Mouse (Mus musculus) hindbrain, postnatal 0 days (tissue): ENCODE data around the gene Atp6v1b1. TPM values are rescaled to one million over a fixed set of nuclear protein-coding genes. Genes with fewer than 3 reads are reported as not detected.

ENCODE experiments used
- ATAC-seq: fragments of 200-750 bp; cut with Nextera tagmentation; 2 replicates; pipeline ENCODE4 v1.8.0; 2017; ENCODE audit warnings: mild to moderate bottlenecking, moderate TSS enrichment, moderate library complexity
- DNase-seq: peaks from one replicate; pipeline ENCODE4 v3.0.0-alpha.2; 2015; ENCODE audit warnings: low spot score
- H3K27ac ChIP-seq: fragments of 300-500 bp; sonication (generic); 2 replicates; pipeline ENCODE4 v1.5.1; 2014; ENCODE audit warnings: mild to moderate bottlenecking
- H3K27me3 ChIP-seq: fragments of 300-500 bp; sonication (generic); 2 replicates; pipeline ENCODE4 v1.6.1; 2014; ENCODE audit warnings: low read length, mixed read lengths; ENCODE audit not compliant: insufficient read depth
- H3K36me3 ChIP-seq: fragments of 300-500 bp; sonication (generic); 2 replicates; pipeline ENCODE4 v1.6.1; 2014; ENCODE audit warnings: low read length, mixed read lengths; ENCODE audit not compliant: insufficient read depth
- H3K4me1 ChIP-seq: fragments of 300-500 bp; sonication (generic); 2 replicates; pipeline ENCODE4 v1.6.1; 2014; ENCODE audit warnings: antibody characterized with exemption, low read length, mixed read lengths; ENCODE audit not compliant: insufficient read depth
- H3K4me2 ChIP-seq: fragments of 300-500 bp; sonication (generic); 2 replicates; pipeline ENCODE4 v1.6.1; 2014; ENCODE audit warnings: low read depth, mild to moderate bottlenecking, low read length, moderate library complexity, mixed read lengths
- H3K4me3 ChIP-seq: fragments of 300-500 bp; sonication (generic); 2 replicates; pipeline ENCODE4 v1.5.1; 2014; ENCODE audit warnings: low read length
- H3K9ac ChIP-seq: fragments of 300-500 bp; sonication (generic); replicated peaks from 2 replicates; pipeline ENCODE4 v1.6.1; 2014; ENCODE audit warnings: mild to moderate bottlenecking, low read length, moderate library complexity, mixed read lengths
- H3K9me3 ChIP-seq: fragments of 300-500 bp; sonication (generic); 2 replicates; pipeline ENCODE4 v1.6.1; 2016; ENCODE audit warnings: low read length, mixed read lengths
- CTCF ChIP-seq: IDR thresholded peaks from 2 replicates; pipeline ENCODE4 v1.5.1; 2016; ENCODE audit warnings: antibody characterized with exemption, control low read depth, low read depth
- WGBS: fragments of 180-500 bp; shearing (Covaris S2); extraction: QIAGEN DNeasy Blood & Tissue Kit; methylation state at CpG from one replicate; pipeline ENCODE4 v1.1.7; 2014; 5-methylcytosine and 5-hydroxymethylcytosine counted together
- polyA plus RNA-seq: library from polyadenylated mRNA; unstranded; fragments of >200 nt; fragmentation: Nextera tagmentation; extraction: Ambion mirVana; gene quantifications from 2 replicates; pipeline ENCODE4 v1.2.1, GENCODE M21; 2015
- total RNA-seq: library from RNA; depleted of rRNA; stranded (reverse); fragments of >200 nt; gene quantifications from 2 replicates; pipeline ENCODE4 v1.2.3, GENCODE M21; 2014

Atp6v1b1 gene
- total and polyA plus RNA-seq, 2 experiments from 2014 or later, result not detected

GRCm38 (mm10) chr6:83737311-83737710 is 5.5 kb upstream of the Atp6v1b1 start:
- no peak overlapping the region for H3K4me3 ChIP-seq
- no peak for ATAC-seq
- no peaks in the 10 kb centered on the region for H3K27me3 ChIP-seq
- H3K27ac ChIP-seq, result no peak overlapping the region
- no peaks in the 10 kb centered on the region for H3K9me3 ChIP-seq
- H3K36me3 ChIP-seq, result no peaks in the 10 kb centered on the region
- no peak overlapping the region for H3K9ac ChIP-seq
- H3K4me2 ChIP-seq, result no peak overlapping the region
- no peak for DNase-seq
- H3K4me1 ChIP-seq, result no peaks in the 10 kb centered on the region
- WGBS, result 44% methylated on average over 13 of the region's 13 CpGs
- TF ChIP-seq CTCF, result no peak

- DNase-seq, result no peak
- Histone ChIP-seq H3K4me1 (no peaks in the 10 kb centered on the region), H3K27ac (no peak overlapping the region), H3K9me3 (no peaks in the 10 kb centered on the region), H3K9ac (no peak overlapping the region), H3K4me2 (no peak overlapping the region), H3K36me3 (no peaks in the 10 kb centered on the region), H3K27me3 (no peaks in the 10 kb centered on the region), H3K4me3 (no peak overlapping the region)
- ATAC-seq, result no peak
- no peak for TF ChIP-seq CTCF
- 74% methylated on average over 6 of the region's 6 CpGs for WGBS
Measured at GRCm38 (mm10) chr6:83738596-83738995, 4.2 kb upstream of the Atp6v1b1 start.

GRCm38 (mm10) chr6:83743212-83743611 is 422 bp downstream of the Atp6v1b1 start:
- TF ChIP-seq CTCF, result no peak
- Histone ChIP-seq H3K36me3 (no peaks in the 10 kb centered on the region), H3K27me3 (no peaks in the 10 kb centered on the region), H3K9ac (no peak overlapping the region), H3K27ac (no peak overlapping the region), H3K9me3 (no peaks in the 10 kb centered on the region), H3K4me2 (no peak overlapping the region), H3K4me1 (no peaks in the 10 kb centered on the region), H3K4me3 (no peak overlapping the region)
- DNase-seq (no peak), ATAC-seq (no peak)
- 55% methylated on average over 5 of the region's 5 CpGs for WGBS

GRCm38 (mm10) chr6:83744126-83744525 is 1.3 kb downstream of the Atp6v1b1 start:
- ATAC-seq (no peak), DNase-seq (no peak)
- no peak overlapping the region for H3K4me2 ChIP-seq
- H3K27ac ChIP-seq, result no peak overlapping the region
- no peak overlapping the region for H3K4me3 ChIP-seq
- H3K9ac ChIP-seq, result no peak overlapping the region
- no peaks in the 10 kb centered on the region for H3K36me3 ChIP-seq
- no peak for TF ChIP-seq CTCF
- no peaks in the 10 kb centered on the region for H3K4me1 ChIP-seq
- H3K27me3 ChIP-seq, result no peaks in the 10 kb centered on the region
- 78% methylated on average over 5 of the region's 5 CpGs for WGBS
- no peaks in the 10 kb centered on the region for H3K9me3 ChIP-seq

GRCm38 (mm10) chr6:83744557-83744956 is 1.8 kb downstream of the Atp6v1b1 start:
- H3K27me3 ChIP-seq, result no peaks in the 10 kb centered on the region
- ATAC-seq (no peak), DNase-seq (no peak)
- no peaks in the 10 kb centered on the region for H3K4me1 ChIP-seq
- 74% methylated on average over 5 of the region's 5 CpGs for WGBS
- no peak overlapping the region for H3K9ac ChIP-seq
- H3K4me3 ChIP-seq, result no peak overlapping the region
- no peak for TF ChIP-seq CTCF
- H3K9me3 ChIP-seq, result no peaks in the 10 kb centered on the region
- no peaks in the 10 kb centered on the region for H3K36me3 ChIP-seq
- H3K4me2 ChIP-seq, result no peak overlapping the region
- H3K27ac ChIP-seq, result no peak overlapping the region

GRCm38 (mm10) chr6:83745466-83745865 is 2.7 kb downstream of the Atp6v1b1 start:
- no peak for TF ChIP-seq CTCF
- DNase-seq, result no peak
- Histone ChIP-seq H3K27ac (no peak overlapping the region), H3K4me1 (no peaks in the 10 kb centered on the region), H3K4me3 (no peak overlapping the region), H3K4me2 (no peak overlapping the region), H3K27me3 (no peaks in the 10 kb centered on the region), H3K36me3 (no peaks in the 10 kb centered on the region), H3K9me3 (no peaks in the 10 kb centered on the region), H3K9ac (no peak overlapping the region)
- no peak for ATAC-seq
- WGBS, result 54% methylated on average over 2 of the region's 2 CpGs

- Histone ChIP-seq H3K4me1 (no peaks in the 10 kb centered on the region), H3K36me3 (no peaks in the 10 kb centered on the region), H3K4me2 (no peak overlapping the region), H3K27me3 (no peaks in the 10 kb centered on the region), H3K9me3 (no peaks in the 10 kb centered on the region), H3K4me3 (no peak overlapping the region), H3K27ac (no peak overlapping the region), H3K9ac (no peak overlapping the region)
- no peak for ATAC-seq
- no peak for TF ChIP-seq CTCF
- DNase-seq, result no peak
- 50% methylated on average over 3 of the region's 3 CpGs for WGBS
Measured at GRCm38 (mm10) chr6:83749286-83749685, 6.5 kb downstream of the Atp6v1b1 start.
